Mouse (Mus musculus) lung, adult 18-20 months (tissue): Measurements from ENCODE around the gene Plekhd1.

Source experiments
- DNase-seq, 2 experiments: peaks; one replicate each; pipeline ENCODE4 v3.0.0; 2022; ENCODE audit warnings: mixed read lengths in 2 of 2

The Plekhd1 gene

GRCm38 (mm10) chr12:80692269-80692972, at the start of gene Plekhd1:
Gene Plekhd1 (plus strand): TSS chr12:80692591.
- DNase-seq, result peak; percentile 89 to 93

- peak; percentile 49 to 60 for DNase-seq
Measured at GRCm38 (mm10) chr12:80642725-80643692, 49.4 kb upstream of the Plekhd1 start.

- DNase-seq, result peak; percentile 94 to 95
Measured at GRCm38 (mm10) chr12:80643693-80644505, 48.5 kb upstream of the Plekhd1 start, which contains the start of the genes Slc39a9 and Erh. Gene Slc39a9 (plus strand): TSS chr12:80643883. Gene Erh (minus strand): TSS chr12:80644341.

DNA sequence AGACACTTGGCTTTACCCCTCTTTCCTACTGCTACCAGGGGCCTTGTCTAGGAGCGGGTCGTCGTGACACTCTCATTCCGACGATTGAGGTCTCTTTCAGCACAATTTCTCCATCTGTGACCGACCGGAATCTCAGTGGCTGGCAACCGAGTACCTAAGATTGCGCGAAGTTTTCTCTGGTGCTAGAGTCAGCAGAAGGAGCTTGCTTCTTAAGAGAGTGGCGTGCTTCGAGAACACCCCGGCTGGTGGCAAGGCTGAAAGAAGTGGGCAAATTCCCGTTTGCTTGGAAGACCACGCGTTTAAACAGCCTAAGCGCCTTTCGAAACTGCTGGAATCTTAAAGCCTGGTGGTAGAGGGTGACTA, 47.9 kb upstream of the Plekhd1 start:
- DNase-seq, result no peak

DNA sequence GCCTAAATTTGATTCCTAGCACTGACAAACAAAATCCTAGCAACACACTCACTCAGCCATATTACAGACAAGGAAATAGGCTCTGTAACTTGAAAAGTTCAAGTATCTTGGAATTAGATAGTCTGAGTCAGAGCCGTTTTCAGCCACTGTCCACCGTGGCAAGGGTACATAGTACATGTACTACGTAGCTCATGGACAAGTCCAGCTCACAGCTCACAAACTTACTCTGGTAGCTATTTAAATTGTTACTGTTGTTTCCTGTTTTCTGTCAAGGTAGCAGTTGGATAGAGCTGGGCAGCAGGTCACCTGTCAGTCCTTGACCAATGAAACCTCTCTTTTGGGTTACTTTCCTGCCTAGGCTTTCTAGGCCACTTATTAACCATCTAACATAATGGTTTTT, 46.0 kb upstream of the Plekhd1 start:
- no peak for DNase-seq

- peak; percentile 82 to 87 for DNase-seq
Measured at GRCm38 (mm10) chr12:80653951-80654658, 38.3 kb upstream of the Plekhd1 start.

DNA sequence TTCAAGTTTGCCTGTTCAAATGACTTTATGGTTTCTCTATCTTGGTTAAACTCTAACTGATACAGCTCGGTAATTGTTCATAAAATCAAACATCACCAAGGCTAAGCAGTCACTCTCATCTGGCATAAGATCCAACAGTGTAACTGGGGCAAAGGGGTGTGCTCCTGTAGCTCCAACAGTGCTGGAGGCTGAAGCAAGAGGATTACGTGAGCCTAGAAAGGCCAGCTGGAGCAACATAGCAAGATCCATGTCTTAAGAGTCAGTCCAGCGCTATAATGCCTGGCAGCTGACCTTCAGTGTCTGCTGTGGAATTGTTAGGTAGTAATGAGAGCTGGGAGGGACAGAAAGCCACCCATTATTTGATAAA, 37.7 kb upstream of the Plekhd1 start:
- DNase-seq, result peak in 1 of 2 experiments; percentile 36

- DNase-seq, result no peak
Measured at GRCm38 (mm10) chr12:80658661-80659060, 33.7 kb upstream of the Plekhd1 start.

- no peak for DNase-seq
Measured at GRCm38 (mm10) chr12:80662322-80662721, 30.1 kb upstream of the Plekhd1 start.

DNA sequence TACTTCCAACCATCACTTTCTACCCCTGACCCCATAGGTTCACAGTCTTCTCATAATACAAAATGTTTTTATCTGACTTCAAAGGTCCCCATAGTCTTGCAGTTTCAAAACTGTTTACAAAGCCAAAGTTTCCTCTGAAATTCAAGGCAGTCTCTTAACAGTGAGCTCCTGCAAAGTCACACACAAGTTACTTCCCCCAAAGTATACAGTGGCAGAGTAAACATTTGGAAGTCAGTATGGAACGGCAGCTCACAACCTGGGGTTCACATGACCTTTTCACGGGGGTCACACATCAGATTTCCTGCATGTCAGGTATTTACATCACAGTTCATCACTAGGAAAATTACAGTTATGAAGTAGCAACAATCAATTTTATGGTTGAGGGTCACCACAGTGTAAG, 28.5 kb upstream of the Plekhd1 start:
- DNase-seq, result no peak

GRCm38 (mm10) chr12:80668391-80668790, 24.0 kb upstream of the Plekhd1 start:
- DNase-seq, result no peak

- peak; percentile 54 to 60 for DNase-seq
Measured at GRCm38 (mm10) chr12:80673170-80673569, 19.2 kb upstream of the Plekhd1 start.

DNA sequence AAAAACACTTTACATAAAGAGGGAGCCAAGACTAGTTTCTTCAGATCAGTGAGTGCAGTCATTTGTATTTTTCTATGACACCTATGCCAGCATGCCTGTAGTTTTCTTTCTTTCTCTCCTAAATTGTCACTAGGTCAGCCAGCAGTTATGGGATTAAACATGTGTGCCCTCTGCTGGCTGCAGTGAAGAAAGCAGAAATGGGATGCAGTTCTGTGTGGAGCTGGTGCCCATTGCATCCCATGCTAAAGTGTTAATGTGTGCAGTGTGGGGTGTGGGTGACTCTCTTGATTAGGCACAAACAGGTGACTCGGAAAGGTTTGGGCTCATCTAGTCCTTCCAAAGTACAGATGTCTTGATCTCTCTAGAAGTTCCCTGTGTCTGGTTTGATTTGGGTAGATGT, 11.1 kb upstream of the Plekhd1 start:
- DNase-seq, result peak in 1 of 2 experiments; percentile 24

DNA sequence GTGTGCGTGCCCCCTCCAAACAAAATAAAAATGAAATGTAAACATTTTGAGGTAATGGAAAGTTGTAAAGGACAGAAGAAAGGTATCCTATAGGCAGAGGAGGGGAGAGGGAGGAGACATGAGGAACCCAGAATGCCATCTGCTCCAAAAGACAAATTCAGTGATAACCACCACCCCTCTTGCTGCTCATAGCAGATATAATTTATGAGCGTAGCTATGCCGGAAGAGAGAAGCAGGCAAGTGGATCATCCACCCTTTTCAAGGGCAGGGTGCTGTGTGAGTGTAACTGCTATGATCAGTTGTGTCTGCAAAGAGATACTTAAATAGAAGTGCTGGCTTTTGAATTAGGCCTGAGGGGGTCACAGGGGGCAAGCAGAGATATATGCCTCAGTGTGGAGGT, 8.8 kb upstream of the Plekhd1 start:
- no peak for DNase-seq

DNA sequence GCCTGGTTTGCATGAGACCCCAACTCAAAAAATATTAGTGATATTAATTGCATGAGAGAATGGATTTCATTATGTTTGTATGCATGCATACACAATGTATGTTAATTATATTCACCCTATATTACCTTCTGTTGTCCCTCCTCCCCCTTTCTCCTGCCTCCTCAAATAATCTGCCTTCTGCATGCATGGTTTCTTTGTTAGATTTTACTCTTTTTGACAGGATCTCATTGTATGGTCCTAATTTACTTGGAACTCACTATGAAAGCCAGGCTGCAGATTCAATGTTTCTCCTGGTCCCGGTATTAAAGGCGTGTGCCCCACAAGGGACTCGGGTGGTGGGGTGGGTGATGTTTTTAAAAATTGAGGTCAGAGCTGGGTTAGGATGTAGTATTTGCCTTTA, 8.1 kb upstream of the Plekhd1 start:
- DNase-seq, result no peak

DNA sequence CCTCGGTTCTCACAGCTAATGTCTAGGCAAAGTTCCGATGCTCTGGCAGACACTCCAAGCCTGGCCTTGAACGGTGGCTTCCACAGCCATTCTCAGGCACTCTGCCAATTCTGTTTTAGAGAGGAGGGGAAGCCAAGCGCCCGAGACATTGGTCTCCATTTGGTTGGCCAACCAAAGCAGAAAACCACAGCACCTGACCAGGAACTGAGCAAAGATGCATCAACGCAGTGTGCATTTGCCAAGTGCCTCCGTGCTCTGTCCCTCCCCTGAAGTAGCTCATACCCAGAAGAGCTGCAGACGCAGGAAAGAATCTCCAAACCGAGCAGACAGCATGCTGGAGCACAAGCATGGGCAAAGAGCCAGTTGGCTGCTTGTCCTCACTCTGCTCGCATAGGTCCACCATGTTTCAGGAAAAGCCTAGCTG, 4.6 kb upstream of the Plekhd1 start:
- DNase-seq, result no peak

DNA sequence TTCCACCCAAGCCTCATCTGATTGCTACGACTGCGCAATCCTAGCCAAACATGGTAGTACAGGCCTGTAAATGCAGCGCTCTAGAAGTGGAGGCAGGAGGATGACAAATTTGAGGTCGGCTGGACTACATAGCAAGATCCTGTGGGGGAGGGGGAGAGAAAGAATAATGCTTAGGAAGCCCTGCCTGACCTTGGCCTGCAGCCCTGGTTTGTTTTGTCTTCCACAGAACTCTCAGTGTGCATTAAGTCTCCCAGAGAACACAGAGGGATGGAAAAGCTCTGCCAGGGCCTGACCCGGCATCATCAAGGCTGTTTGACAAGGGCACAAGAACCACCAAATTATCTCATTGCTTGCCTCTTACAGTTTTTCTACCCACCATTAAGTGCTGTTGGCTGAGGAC, 2.7 kb upstream of the Plekhd1 start:
- DNase-seq, result no peak

DNA sequence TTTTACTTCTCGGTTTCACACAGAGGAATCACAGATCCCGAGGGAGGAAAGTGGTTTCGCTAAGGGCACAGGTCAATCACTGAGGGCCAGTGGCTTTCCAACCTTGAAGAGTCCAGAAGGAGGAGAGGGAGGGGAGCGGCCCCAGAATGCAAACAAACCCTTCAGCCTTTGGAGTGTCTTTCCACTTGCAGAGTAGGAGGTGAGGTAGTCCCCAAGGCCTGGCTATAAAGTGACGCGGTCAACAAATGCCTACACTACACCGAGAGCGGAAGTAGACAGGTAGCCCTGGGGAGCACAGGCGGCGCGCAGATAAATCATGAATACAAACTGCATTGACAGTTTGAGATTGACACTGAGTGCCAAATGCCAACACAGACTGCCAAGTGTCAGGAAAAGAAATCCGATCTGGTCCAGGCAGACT, 710 bp upstream of the Plekhd1 start:
- peak; percentile 89 to 93 for DNase-seq

DNA sequence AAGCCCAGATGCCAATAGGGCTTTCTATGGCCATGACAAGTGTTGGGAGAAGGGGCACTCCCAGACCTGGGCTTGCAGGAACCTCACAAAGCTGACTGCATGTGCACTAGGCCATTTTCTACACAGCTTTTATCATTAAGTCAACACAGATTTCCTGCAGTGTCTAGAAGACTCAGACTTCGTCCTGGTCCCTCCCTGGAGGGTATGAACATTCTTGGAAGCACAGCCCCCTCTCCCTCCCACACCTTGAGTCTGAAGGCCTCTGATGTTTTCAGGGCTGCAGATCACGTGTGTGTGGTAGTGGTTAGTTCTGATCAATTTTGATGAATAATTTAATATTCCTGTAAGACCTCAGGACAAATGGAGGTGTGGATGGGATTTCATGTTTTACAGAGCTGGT, 1.3 kb downstream of the Plekhd1 start:
- DNase-seq, result no peak

GRCm38 (mm10) chr12:80695004-80695403, 2.6 kb downstream of the Plekhd1 start:
- DNase-seq, result no peak

DNA sequence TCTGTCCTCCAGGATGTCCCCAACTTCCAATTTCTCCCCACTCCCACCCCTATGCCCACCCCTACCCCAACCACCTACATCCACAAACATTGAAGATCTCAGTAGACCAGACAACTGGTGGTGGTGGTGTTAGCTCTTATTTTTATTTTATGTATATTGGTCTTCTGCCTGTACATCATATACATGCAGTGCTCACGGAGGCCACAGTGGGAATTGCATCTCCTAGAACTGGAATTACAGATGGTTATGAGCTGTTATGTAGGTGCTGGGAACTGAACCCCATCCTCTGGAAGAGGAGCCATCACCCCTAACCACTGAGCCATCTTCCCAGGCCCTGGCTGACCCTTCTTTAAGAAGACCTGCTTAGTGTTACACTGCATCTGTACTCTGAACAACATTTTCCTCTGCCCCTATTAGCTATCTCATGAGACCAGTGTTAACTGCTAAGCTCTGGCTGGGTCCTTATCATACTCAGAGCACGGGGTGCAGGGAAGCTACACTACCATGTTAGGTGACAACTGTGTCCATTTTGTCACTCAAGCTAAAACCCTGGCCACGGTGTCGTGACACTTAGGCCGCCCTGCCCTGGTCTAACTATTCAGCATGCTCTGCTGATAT, 6.2 kb downstream of the Plekhd1 start:
- no peak for DNase-seq

DNA sequence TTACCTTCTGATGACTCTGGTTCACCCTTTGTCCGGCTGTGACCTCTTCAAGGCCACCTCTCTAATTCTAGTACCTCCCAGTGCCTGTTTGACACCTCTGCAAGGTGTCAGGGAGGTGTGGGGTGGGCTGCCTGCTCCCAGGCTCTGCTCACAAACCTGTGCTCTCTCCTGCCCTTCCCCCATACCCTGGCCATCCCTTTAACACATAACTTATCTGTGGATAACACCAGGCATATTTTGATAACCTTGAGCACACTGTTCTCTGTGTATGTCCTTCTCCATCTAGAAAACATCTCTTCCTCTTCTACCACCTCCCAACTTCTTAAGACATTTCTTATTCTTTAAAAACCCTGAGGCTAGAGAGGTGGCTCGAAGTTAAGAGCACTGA, 6.7 kb downstream of the Plekhd1 start:
- no peak for DNase-seq
